Mouse (Mus musculus): ENCODE results near the gene Plekhg3.

Plekhg3 gene

GRCm38 (mm10) chr12:76552321-76552720 lies 21.6 kb downstream of the Plekhg3 start:
- no peak for DNase-seq (ENCODE audit: low read depth, low spot score)

DNA sequence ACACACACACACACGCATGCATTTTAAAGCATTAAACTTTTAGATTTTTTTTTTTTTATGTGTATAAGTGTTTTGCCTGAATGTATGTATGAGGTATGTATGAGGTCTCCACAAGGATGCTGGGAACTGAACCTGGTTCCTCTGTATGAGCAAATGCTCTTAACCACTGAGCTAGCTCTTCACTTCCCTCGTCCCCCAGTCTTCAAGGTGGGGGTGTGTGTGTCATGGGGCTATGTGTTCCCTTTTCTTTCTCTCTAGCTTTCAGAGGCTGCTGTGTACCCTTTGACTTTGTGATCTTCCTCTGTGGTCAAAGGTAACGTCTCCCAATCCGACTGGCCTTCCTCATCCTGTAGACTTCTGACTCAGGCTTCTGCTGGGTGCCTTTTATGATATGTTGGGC lies 22.3 kb downstream of the Plekhg3 start:
- DNase-seq (ENCODE audit: low read depth, low spot score), result no peak

DNA sequence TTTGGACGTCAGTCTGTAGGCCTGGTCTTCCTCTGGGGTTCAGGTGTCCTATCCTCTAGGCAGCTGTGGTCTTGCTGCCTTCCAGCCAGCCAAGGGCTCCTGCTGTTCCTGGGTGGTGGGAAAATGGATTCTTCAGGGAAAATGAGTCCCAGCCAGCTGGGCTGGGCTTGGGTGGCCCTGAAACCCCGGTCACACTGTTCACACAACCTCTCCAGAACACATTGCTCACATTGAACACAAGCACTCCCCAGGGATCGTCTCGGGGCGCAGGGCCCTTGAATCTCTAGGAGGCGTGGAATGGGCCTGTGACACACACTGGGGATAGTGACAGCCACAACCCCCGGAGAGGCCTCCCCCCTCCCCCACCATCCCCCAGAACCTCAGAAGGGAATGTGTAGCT lies 23.2 kb downstream of the Plekhg3 start:
- DNase-seq (ENCODE audit: low read depth, low spot score), result no peak

- DNase-seq (ENCODE audit: low read depth, low spot score), result no peak
Observed at GRCm38 (mm10) chr12:76554392-76554791, 23.7 kb downstream of the Plekhg3 start.

GRCm38 (mm10) chr12:76554871-76555386 lies 24.2 kb downstream of the Plekhg3 start:
- no peak for DNase-seq (ENCODE audit: low read depth, low spot score)

GRCm38 (mm10) chr12:76556187-76556586 lies 25.5 kb downstream of the Plekhg3 start:
- DNase-seq (ENCODE audit: low read depth, low spot score), result no peak

DNA sequence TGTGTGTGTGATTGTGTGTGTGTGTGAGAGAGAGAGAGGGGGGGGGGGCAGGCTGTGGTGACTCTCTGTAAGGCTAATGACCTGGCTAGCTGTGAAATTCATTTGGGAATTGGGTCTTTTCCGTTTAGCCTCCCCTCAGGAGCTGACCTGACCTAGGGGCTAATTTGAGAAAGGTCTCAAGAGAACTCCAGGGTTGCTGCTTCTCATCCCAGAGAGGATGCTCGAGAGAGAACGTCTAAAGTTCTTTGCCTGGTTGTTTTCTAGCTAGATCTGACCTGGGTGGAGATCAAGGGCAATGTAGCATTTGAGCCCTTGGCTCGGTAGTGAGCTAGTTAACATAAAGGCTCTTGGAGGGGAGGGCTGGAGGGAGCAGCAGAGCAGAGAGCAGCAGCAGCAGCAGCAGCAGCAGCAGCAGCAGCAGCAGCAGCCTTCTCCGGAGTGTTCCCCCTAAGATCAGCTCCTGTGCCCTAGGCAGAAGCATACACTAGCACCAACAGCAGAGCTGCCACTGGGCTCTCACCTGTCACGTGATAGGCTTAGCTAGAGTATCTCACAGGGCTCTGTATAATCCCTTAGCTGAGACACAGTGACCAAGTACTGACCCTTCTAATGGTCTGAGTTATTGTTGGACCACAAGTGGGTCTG lies 26.2 kb downstream of the Plekhg3 start:
- DNase-seq (ENCODE audit: low read depth, low spot score), result no peak

DNA sequence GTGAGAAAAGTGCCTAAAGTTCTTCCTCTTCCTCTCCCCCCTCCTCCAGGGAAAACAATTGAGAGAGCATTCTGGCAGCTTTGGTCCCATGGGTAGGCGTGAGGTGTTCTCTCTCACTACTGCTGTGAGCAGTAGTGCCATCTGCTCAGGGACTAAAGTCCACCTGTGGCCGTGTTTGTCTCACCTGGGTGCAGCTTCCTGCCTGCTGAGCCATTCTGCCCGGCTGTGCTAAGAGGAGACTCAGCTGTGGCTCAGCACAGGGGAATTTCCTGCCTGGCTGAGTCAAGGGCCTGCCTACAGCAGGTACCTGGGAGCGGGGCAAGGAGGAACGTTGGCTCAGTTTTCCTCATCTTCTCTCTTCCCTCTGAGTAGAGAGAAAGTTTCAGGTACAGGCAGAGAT lies 27.5 kb downstream of the Plekhg3 start:
- no peak for DNase-seq (ENCODE audit: low read depth, low spot score)

GRCm38 (mm10) chr12:76562196-76562595 lies 31.5 kb downstream of the Plekhg3 start:
- DNase-seq (ENCODE audit: low read depth, low spot score), result no peak

DNA sequence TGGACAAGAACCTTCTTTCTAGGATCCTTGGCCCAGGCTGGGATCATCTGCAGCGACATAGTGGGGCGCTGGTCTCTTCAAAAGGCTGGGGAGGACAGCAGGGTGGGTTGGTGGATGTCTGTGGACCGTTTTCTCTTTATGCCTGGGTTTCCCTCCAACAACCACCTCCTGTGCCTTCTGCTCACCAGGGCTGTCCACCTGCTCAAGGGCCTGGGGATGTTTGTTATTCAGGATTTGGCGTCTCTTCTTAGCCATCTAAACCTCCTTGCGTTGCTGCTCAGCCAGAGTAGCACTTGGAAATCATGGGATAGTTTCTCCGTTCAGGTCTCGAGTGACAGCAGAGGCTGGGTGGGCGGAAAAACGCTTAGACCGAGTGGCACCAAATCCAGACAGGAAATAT lies 35.6 kb downstream of the Plekhg3 start:
- DNase-seq (ENCODE audit: low read depth, low spot score), result no peak

- DNase-seq (ENCODE audit: low read depth, low spot score), result no peak
Observed at GRCm38 (mm10) chr12:76570221-76570940, 39.7 kb downstream of the Plekhg3 start.

GRCm38 (mm10) chr12:76571266-76571665 lies 40.6 kb downstream of the Plekhg3 start:
- DNase-seq (ENCODE audit: low read depth, low spot score), result no peak

GRCm38 (mm10) chr12:76572261-76573251 lies 41.9 kb downstream of the Plekhg3 start:
- no peak for DNase-seq (ENCODE audit: low read depth, low spot score)

DNA sequence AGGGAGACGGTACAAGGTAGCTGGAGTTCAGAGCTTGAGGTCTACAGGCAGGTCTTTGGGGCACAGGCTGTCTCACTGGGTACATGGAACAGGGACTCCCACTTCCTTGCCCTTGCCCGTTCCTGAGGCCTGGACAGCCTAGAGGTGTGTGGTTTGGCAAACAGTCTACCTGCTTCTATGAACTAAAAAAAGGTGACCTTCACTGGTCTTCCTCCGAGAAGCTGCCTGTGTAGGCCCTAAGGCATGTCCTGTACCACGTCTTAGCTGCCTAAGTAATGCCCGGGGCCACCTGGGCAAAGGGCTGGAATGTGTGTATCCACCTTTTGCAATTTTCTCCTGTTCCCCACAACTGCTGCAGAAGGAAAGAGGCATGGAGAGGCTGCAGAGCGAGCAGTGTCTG lies 42.7 kb downstream of the Plekhg3 start:
- no peak for DNase-seq (ENCODE audit: low read depth, low spot score)

GRCm38 (mm10) chr12:76574815-76575214 lies 44.1 kb downstream of the Plekhg3 start:
- no peak for DNase-seq (ENCODE audit: low read depth, low spot score)

DNA sequence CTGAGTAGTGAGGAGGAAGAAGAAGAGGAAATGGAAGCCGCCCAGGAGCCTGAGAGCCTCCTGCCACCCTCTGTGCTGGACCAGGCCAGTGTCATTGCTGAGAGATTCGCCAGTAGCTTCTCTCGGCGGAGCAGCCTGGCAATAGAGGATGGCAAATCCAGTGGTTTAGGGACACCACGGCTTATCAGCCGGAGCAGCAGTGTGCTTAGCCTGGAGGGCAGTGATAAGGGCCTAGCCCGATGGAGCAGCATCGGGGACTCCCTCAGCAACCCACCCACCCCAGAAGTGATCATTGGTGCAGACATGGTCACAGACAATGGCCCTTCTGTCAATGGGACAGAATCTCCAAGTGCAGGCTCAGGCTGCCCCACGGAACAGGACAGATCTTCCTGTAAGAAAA lies 45.4 kb downstream of the Plekhg3 start:
- DNase-seq (ENCODE audit: low read depth, low spot score), result no peak

- no peak for DNase-seq (ENCODE audit: low read depth, low spot score)
Observed at GRCm38 (mm10) chr12:76576806-76577205, 46.1 kb downstream of the Plekhg3 start.

- no peak for DNase-seq (ENCODE audit: low read depth, low spot score)
Observed at GRCm38 (mm10) chr12:76577858-76578257, 47.2 kb downstream of the Plekhg3 start.

GRCm38 (mm10) chr12:76578465-76578864 lies 47.8 kb downstream of the Plekhg3 start:
- DNase-seq (ENCODE audit: low read depth, low spot score), result no peak

- DNase-seq (ENCODE audit: low read depth, low spot score), result no peak
Observed at GRCm38 (mm10) chr12:76579806-76580205, 49.1 kb downstream of the Plekhg3 start.

DNA sequence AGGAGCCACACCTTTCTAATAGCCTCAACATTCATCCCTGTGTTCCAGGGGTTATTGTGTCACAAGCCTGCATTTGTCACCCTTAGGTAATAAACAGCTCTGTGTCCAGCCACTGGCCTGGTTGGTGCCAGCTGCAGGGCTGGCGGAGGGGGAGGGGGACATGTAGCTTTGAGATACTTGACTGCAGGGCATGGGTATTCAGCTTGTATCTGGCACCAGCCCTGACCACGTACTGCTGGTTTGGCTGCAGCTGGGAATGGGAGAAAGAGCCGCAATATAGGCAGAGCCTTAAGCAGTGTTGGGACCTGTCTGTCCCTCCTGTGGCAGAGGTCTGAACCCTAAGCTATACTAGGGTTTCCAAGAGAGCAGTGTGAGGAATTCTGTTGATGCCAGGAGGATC lies 51.4 kb downstream of the Plekhg3 start:
- DNase-seq (ENCODE audit: low read depth, low spot score), result no peak

DNA sequence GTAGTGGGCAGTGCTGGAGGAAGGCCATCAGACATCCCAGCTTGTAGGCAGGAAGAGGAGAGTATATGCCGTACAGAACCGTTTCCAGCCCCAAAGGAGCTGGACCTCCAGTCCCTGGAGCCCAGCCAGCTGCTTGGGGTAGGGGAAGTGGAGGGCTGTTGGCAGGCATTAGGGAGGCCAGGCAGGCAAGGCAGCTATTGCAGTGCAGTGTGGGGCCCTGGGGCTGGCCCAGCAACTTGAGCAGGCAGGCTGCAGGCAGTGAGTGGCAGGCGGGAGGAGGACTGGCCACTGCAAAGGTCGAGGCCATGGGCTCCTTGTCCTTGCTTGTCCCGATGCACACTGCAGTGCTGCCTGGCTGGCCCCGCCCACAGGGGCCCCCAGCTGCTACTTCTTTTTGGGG lies 52.1 kb downstream of the Plekhg3 start:
- DNase-seq (ENCODE audit: low read depth, low spot score), result no peak

Data from embryo, embryonic 11.5 days (tissue).